Mouse (Mus musculus) liver, embryonic 16.5 days (tissue): ENCODE data around the gene Tmem159. TPM values are rescaled to one million over a fixed set of nuclear protein-coding genes. Genes with fewer than 3 reads are reported as not detected.
A peak's percentile ranks its signal among the peaks of the same experiment; 100 is the strongest.

ENCODE experiments used
- ATAC-seq: fragments of 200-750 bp; cut with Nextera tagmentation; 2 replicates; pipeline ENCODE4 v1.8.0; 2017; ENCODE audit warnings: low read depth, mild to moderate bottlenecking, moderate number of reproducible peaks, moderate library complexity
- H3K27ac ChIP-seq: fragments of 300-500 bp; sonication (generic); 2 replicates; pipeline ENCODE4 v1.5.1; 2014; ENCODE audit warnings: mild to moderate bottlenecking, low read length
- H3K27me3 ChIP-seq: fragments of 300-500 bp; sonication (generic); 2 replicates; pipeline ENCODE4 v1.6.1; 2014; ENCODE audit warnings: low read depth, low read length, mixed read lengths; ENCODE audit not compliant: control insufficient read depth, insufficient read depth
- H3K36me3 ChIP-seq: fragments of 300-500 bp; sonication (generic); 2 replicates; pipeline ENCODE4 v1.6.1; 2014; ENCODE audit warnings: mild to moderate bottlenecking; ENCODE audit not compliant: control insufficient read depth, insufficient read depth
- H3K4me1 ChIP-seq: fragments of 300-500 bp; sonication (generic); 2 replicates; pipeline ENCODE4 v1.6.1; 2014; ENCODE audit warnings: low read depth, low read length, mixed read lengths; ENCODE audit not compliant: control insufficient read depth
- H3K4me2 ChIP-seq: fragments of 300-500 bp; sonication (generic); 2 replicates; pipeline ENCODE4 v1.6.1; 2014; ENCODE audit warnings: low read depth, low read length, mixed read lengths
- H3K4me3 ChIP-seq: fragments of 300-500 bp; sonication (generic); 2 replicates; pipeline ENCODE4 v1.5.1; 2014; ENCODE audit warnings: low read depth, mild to moderate bottlenecking, low read length
- H3K9ac ChIP-seq: fragments of 300-500 bp; sonication (generic); 2 replicates; pipeline ENCODE4 v1.6.1; 2014; ENCODE audit warnings: low read depth, low read length
- H3K9me3 ChIP-seq: fragments of 300-500 bp; sonication (generic); replicated peaks from 2 replicates; pipeline ENCODE4 v1.6.1; 2016; ENCODE audit warnings: low read length; ENCODE audit not compliant: control insufficient read depth
- WGBS: fragments of 180-500 bp; shearing (Covaris S2); extraction: QIAGEN DNeasy Blood & Tissue Kit; methylation state at CpG from one replicate; pipeline ENCODE4 v1.1.7; 2014; ENCODE audit not compliant: insufficient replicate concordance; 5-methylcytosine and 5-hydroxymethylcytosine counted together
- polyA plus RNA-seq: library from polyadenylated mRNA; unstranded; fragments of >200 nt; fragmentation: Nextera tagmentation; extraction: Ambion mirVana; gene quantifications from 2 replicates; pipeline ENCODE4 v1.2.1, GENCODE M21; 2015

Tmem159 gene
- 2.2 and 3.0 TPM in 2 replicates for polyA plus RNA-seq

DNA sequence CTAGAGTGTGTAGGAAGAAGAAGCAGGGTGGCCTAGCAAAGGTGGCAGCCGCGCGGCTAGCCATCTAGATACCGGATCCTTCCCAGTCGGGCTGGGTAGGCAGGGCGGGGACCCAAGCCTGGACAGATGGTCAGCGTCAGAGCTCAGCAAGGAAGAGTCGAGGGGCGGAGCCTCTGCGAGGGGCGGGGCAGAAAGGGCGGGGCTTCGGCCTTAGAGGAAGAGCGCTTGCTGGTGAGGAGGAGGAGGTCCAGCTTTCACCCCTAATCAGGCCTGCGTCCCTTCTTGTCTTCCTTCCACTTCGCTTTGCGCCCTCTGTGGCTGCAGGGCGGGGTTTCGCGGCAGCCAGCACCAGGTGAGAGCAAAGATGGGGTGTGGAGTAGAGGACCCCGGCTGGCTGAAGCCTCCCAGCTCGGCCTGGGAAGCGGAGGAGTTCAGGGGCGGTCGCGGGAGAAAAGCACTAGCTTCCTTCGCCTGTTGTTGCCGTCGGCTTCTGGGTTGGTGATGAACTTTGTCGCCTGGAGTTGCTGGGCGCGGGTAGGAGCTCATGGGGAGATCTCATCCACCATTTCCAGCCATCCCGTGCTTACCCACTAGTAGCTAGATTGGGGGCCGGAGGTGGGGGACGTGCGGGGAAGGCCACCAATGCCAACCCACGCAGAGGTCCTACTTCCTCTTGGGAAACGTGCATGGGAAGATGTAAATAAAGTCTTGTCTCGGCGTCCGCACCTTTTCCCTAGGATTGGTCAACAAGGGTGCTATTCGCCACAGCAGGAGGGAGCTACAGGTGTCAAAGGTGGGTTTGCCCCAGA is at the start of gene Tmem159:
Tmem159 (plus strand) TSS at position 190 of the 809 bp plus-strand sequence.
- no peaks in the 10 kb centered on the region for H3K9me3 ChIP-seq
- ATAC-seq, result peak; percentile 85
- no peaks in the 10 kb centered on the region for H3K36me3 ChIP-seq
- peak within 1 kb of the TSS; percentile 75 for H3K4me2 ChIP-seq
- peaks cover 3% of the 10 kb centered on the region for H3K4me1 ChIP-seq
- under 1% methylated on average over 42 of the region's 42 CpGs for WGBS
- peaks cover 3% of the 10 kb centered on the region; the same call in 1 of the 2 replicates for H3K27me3 ChIP-seq
- H3K27ac ChIP-seq, result no peak within 1 kb of the TSS
- H3K9ac ChIP-seq, result peak within 1 kb of the TSS; percentile 44; the same call in 1 of the 2 replicates
- peak within 1 kb of the TSS; percentile 64 for H3K4me3 ChIP-seq

DNA sequence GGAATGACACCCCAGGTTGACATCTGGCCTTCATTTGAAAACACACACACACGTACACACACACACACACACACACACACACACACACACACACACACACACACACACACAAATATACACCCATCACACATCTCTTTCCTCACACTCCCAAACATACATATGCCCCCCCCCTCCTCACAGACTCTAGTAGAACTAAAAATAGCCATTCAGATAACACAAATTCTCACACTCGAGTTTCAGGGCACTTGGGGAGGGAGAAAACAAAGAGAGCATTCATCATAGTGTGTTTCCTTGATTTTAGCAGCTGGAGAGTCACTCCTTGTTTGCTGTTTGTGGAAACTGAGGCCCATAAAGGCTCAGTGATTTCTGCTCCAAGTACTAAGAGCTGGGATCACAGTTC is 48.1 kb upstream of the Tmem159 start:
- no peak overlapping the region for H3K27ac ChIP-seq
- no peak overlapping the region for H3K4me2 ChIP-seq
- no peak overlapping the region for H3K9ac ChIP-seq
- H3K36me3 ChIP-seq, result no peaks in the 10 kb centered on the region
- H3K4me3 ChIP-seq, result no peak overlapping the region
- H3K4me1 ChIP-seq, result no peaks in the 10 kb centered on the region
- 36% methylated on average over 2 of the region's 2 CpGs for WGBS
- ATAC-seq, result no peak
- H3K27me3 ChIP-seq, result no peaks in the 10 kb centered on the region
- H3K9me3 ChIP-seq, result no peaks in the 10 kb centered on the region

DNA sequence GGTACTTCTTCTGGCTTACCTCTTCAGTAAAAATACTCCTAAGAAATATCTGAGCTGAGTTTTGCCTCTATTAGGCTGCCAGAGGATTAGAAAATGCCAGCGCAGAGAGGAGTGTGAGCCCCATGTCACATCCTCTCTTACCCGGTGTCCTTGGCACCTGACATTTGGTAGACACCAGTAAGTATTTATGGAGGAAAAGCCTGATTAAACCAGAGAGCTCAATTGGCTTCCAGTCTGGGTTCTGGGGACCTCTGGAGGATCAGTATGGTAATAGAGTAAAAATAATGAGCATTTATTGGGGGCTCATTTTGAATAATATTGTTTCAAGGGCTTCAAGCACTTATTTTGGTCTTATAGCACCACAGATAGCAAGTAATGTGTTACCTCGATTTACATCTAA is 46.7 kb upstream of the Tmem159 start:
- ATAC-seq, result no peak
- H3K4me1 ChIP-seq, result no peaks in the 10 kb centered on the region

DNA sequence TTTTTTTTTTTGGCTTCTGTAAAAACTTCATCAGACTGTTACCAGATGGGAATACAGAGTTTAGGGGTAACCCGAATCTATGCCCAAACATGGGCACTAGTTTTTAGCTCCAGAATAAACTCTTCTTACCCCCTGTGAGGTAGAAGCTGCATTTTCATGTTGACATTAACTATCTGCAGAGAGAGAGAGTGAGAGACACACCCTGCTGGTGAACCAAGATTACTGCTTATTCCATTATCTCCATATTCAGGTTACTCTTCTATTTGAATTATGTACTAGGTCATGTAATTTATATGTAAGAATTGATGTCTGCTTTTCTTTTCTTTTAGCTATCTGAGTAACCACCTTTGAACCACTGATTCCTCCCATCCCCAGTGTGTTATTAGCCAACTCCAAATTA is 38.1 kb upstream of the Tmem159 start:
- Histone ChIP-seq H3K9ac (no peak overlapping the region), H3K4me2 (no peak overlapping the region), H3K9me3 (no peaks in the 10 kb centered on the region), H3K4me1 (no peaks in the 10 kb centered on the region), H3K36me3 (no peaks in the 10 kb centered on the region), H3K27me3 (no peaks in the 10 kb centered on the region), H3K4me3 (no peak overlapping the region), H3K27ac (no peak overlapping the region)
- WGBS, result 66% methylated on average over 1 of the region's 1 CpGs
- ATAC-seq, result no peak

More for the DNA sequence above, 46.7 kb upstream of the Tmem159 start:
- Histone ChIP-seq H3K4me2 (no peak overlapping the region), H3K27me3 (no peaks in the 10 kb centered on the region), H3K9me3 (no peaks in the 10 kb centered on the region), H3K36me3 (no peaks in the 10 kb centered on the region), H3K4me3 (no peak overlapping the region), H3K27ac (no peak overlapping the region), H3K9ac (no peak overlapping the region)
- WGBS, result 64% methylated on average over 3 of the region's 3 CpGs

DNA sequence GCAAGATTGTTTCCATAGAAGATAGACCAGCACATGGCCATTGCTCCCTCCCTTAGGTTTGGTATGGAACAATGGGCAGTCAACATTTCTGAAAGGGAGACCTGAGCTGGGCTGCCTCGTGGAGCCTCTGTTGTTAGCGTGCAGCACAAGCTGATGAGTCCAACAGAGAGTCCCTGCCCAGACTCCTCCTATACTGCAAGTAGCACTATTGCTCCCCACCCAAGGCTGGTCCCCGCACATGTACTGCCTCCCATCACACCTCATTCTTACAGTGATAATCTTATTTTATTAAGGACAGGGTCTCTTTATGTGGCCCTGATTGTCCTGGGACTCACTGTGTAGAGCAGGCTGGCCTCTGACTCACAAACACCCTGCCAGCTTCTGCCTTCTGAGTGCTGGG is 34.0 kb upstream of the Tmem159 start:
- H3K4me2 ChIP-seq, result no peak overlapping the region
- H3K27me3 ChIP-seq, result no peaks in the 10 kb centered on the region
- 54% methylated on average over 3 of the region's 3 CpGs for WGBS
- no peak overlapping the region for H3K9ac ChIP-seq
- H3K4me3 ChIP-seq, result no peak overlapping the region
- no peak for ATAC-seq
- no peaks in the 10 kb centered on the region for H3K9me3 ChIP-seq
- no peaks in the 10 kb centered on the region for H3K4me1 ChIP-seq
- no peak overlapping the region for H3K27ac ChIP-seq
- no peaks in the 10 kb centered on the region for H3K36me3 ChIP-seq

DNA sequence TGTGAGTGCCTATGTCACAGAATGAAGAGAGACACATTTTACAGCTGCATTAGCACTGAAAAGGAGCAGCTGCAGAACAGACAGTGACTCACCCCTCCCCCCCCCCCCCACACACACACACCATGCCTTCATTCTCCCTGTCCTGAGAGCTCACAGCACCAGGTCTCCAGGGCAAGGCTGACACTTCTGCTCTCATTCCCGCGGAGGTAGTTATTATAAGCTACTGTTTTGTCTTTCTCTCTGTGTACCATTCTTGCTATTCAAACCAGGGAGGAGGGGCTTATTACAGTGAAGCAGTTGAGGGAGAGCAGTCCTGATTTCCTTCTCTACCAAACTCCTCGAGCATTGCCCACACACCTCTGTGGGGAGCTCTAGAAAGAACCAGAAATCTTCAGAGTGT is 33.0 kb upstream of the Tmem159 start:
- no peak overlapping the region for H3K9ac ChIP-seq
- no peak for ATAC-seq
- WGBS, result 49% methylated on average over 3 of the region's 3 CpGs
- H3K27ac ChIP-seq, result no peak overlapping the region
- no peaks in the 10 kb centered on the region for H3K36me3 ChIP-seq
- H3K9me3 ChIP-seq, result no peaks in the 10 kb centered on the region
- no peak overlapping the region for H3K4me3 ChIP-seq
- H3K4me2 ChIP-seq, result no peak overlapping the region
- no peaks in the 10 kb centered on the region for H3K4me1 ChIP-seq
- H3K27me3 ChIP-seq, result no peaks in the 10 kb centered on the region

DNA sequence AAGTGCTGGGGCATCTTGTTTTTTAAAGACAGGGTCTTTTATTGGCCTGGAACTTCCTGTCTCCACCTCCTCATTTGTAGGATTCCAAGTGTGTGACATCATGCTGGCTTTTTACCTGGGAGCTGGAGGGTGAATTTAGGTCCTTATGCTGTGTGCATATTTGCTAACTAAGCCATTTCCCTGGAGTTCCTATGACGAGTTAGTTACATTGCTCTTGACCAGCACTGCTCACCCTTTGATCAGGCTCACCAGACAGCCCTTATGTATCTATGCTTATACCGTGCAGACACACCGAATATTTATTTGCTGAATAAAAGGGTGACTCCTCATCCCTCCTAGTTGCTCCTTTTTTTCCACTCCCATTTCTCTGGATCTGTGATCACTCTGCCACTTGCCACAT is 22.0 kb upstream of the Tmem159 start:
- no peaks in the 10 kb centered on the region for H3K27me3 ChIP-seq
- no peak overlapping the region for H3K4me2 ChIP-seq
- H3K27ac ChIP-seq, result no peak overlapping the region
- no peak for ATAC-seq
- H3K9me3 ChIP-seq, result no peaks in the 10 kb centered on the region
- no peak overlapping the region for H3K9ac ChIP-seq
- H3K36me3 ChIP-seq, result no peaks in the 10 kb centered on the region
- 56% methylated on average over 3 of the region's 3 CpGs for WGBS
- no peaks in the 10 kb centered on the region for H3K4me1 ChIP-seq
- H3K4me3 ChIP-seq, result no peak overlapping the region

DNA sequence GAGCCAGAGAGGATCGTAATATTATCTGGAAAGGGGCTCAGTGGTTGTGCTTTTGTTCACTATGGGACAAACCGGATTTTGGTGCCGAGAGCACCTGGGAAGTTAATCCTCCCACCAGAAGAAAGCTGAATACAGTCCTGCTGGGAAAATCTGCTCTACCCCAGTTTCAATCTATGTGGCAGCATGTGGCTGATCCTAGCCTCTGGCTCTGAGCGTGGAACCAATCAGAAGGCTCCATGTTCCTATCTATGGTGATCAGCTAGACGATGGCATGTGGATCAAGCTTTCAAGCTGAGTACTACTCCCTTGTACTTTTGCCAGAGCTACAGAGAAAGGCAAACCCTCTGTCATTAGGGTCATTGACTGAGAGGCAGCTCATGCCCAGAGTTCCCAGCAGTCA is 9.1 kb upstream of the Tmem159 start:
- no peak overlapping the region for H3K27ac ChIP-seq
- no peak overlapping the region for H3K9ac ChIP-seq
- H3K9me3 ChIP-seq, result no peaks in the 10 kb centered on the region
- no peaks in the 10 kb centered on the region for H3K27me3 ChIP-seq
- no peaks in the 10 kb centered on the region for H3K4me1 ChIP-seq
- no peak overlapping the region for H3K4me2 ChIP-seq
- no peak for ATAC-seq
- WGBS, result 44% methylated on average over 5 of the region's 5 CpGs
- no peak overlapping the region for H3K4me3 ChIP-seq
- no peaks in the 10 kb centered on the region for H3K36me3 ChIP-seq

DNA sequence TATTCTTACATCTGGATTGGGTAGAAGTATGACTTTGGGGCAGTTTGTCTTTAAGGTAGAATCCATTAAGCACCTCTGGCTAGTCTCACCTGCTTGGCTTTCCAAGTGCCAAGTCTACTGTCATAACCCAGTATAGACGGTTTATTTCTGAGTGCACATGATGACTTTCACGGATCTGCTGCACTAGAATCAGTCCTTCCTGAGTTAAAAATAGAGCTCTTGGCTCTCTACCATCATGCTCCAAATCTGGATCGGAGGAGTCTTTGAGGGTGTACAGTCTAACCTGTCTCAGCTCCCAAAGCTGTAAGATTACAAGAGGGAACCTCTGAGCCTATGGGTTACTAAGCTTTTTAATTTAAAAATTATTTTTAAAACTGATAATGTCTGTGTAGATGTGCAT is 7.9 kb upstream of the Tmem159 start:
- 62% methylated on average over 3 of the region's 3 CpGs for WGBS

More for the DNA sequence above, 7.9 kb upstream of the Tmem159 start:
- Histone ChIP-seq H3K36me3 (no peaks in the 10 kb centered on the region), H3K27me3 (no peaks in the 10 kb centered on the region), H3K4me1 (no peaks in the 10 kb centered on the region), H3K27ac (no peak overlapping the region), H3K4me3 (no peak overlapping the region), H3K9me3 (no peaks in the 10 kb centered on the region), H3K9ac (no peak overlapping the region), H3K4me2 (no peak overlapping the region)
- no peak for ATAC-seq
